Mouse (Mus musculus) embryonic facial prominence, embryonic 10.5 days (tissue): Measurements from ENCODE around the gene Slc25a17. TPM values are rescaled to one million over a fixed set of nuclear protein-coding genes. Genes with fewer than 3 reads are reported as not detected.

Experiments
- DNase-seq: peaks from one replicate; pipeline ENCODE4 v3.0.0-alpha.2; 2017; ENCODE audit warnings: low spot score
- H3K27ac ChIP-seq: fragments of 300-500 bp; sonication (generic); replicated peaks from 2 replicates; pipeline ENCODE4 v1.5.1; 2016; ENCODE audit warnings: mild to moderate bottlenecking
- H3K27me3 ChIP-seq: fragments of 300-500 bp; sonication (generic); replicated peaks from 2 replicates; pipeline ENCODE4 v1.6.1; 2016; ENCODE audit warnings: low read depth, mild to moderate bottlenecking; ENCODE audit not compliant: poor library complexity, severe bottlenecking
- H3K36me3 ChIP-seq: fragments of 300-500 bp; sonication (generic); replicated peaks from 2 replicates; pipeline ENCODE4 v1.6.1; 2016; ENCODE audit warnings: mild to moderate bottlenecking, moderate library complexity
- H3K4me1 ChIP-seq: fragments of 300-500 bp; sonication (generic); 2 replicates; pipeline ENCODE4 v1.6.1; 2016
- H3K4me3 ChIP-seq: fragments of 300-500 bp; sonication (generic); 2 replicates; pipeline ENCODE4 v1.5.1; 2016; ENCODE audit warnings: mild to moderate bottlenecking, moderate library complexity
- H3K9me3 ChIP-seq: fragments of 300-500 bp; sonication (generic); 2 replicates; pipeline ENCODE4 v1.6.1; 2016; ENCODE audit warnings: mild to moderate bottlenecking
- WGBS: fragments of 180-500 bp; shearing (Covaris S2); methylation state at CpG from one replicate; pipeline ENCODE4 v1.1.7; 2016; 5-methylcytosine and 5-hydroxymethylcytosine counted together
- polyA plus RNA-seq: library from polyadenylated mRNA; unstranded; fragments of >200 nt; fragmentation: Nextera tagmentation; extraction: Ambion mirVana; gene quantifications from 2 replicates; pipeline ENCODE4 v1.2.1, GENCODE M21; 2016

The Slc25a17 gene
- polyA plus RNA-seq, 1 experiment from 2014 or later = 94.0 TPM

GRCm38 (mm10) chr15:81311026-81311425 is 49.6 kb downstream of the Slc25a17 start:
- WGBS = 62% methylated on average over 6 of the region's 6 CpGs
- H3K4me3 ChIP-seq = no peak overlapping the region
- H3K27ac ChIP-seq = no peak overlapping the region
- H3K4me1 ChIP-seq = peaks cover 5% of the 10 kb centered on the region; the same call in 1 of the 2 replicates
- H3K27me3 ChIP-seq = no peaks in the 10 kb centered on the region
- H3K9me3 ChIP-seq = no peaks in the 10 kb centered on the region
- peaks cover 10% of the 10 kb centered on the region for H3K36me3 ChIP-seq
- no peak for DNase-seq

GRCm38 (mm10) chr15:81310353-81310752 is 50.3 kb downstream of the Slc25a17 start:
- no peak overlapping the region for H3K4me3 ChIP-seq
- H3K9me3 ChIP-seq = no peaks in the 10 kb centered on the region
- H3K4me1 ChIP-seq = peaks cover 5% of the 10 kb centered on the region; the same call in 1 of the 2 replicates
- no peak overlapping the region for H3K27ac ChIP-seq
- no peak for DNase-seq
- no peaks in the 10 kb centered on the region for H3K27me3 ChIP-seq
- 94% methylated on average over 9 of the region's 9 CpGs for WGBS
- H3K36me3 ChIP-seq = peaks cover 8% of the 10 kb centered on the region; the same call in 1 of the 2 replicates

- no peaks in the 10 kb centered on the region for H3K9me3 ChIP-seq
- 94% methylated on average over 7 of the region's 7 CpGs for WGBS
Measured at GRCm38 (mm10) chr15:81308038-81308437, 52.6 kb downstream of the Slc25a17 start.

GRCm38 (mm10) chr15:81306501-81306900 is 54.1 kb downstream of the Slc25a17 start:
- no peaks in the 10 kb centered on the region for H3K9me3 ChIP-seq
- H3K27ac ChIP-seq = no peak overlapping the region
- H3K4me1 ChIP-seq = peaks cover 5% of the 10 kb centered on the region; the same call in 1 of the 2 replicates
- no peaks in the 10 kb centered on the region for H3K27me3 ChIP-seq
- no peak for DNase-seq
- no peak overlapping the region for H3K4me3 ChIP-seq
- WGBS = 94% methylated on average over 6 of the region's 6 CpGs
- no peaks in the 10 kb centered on the region for H3K36me3 ChIP-seq

More at GRCm38 (mm10) chr15:81308038-81308437, 52.6 kb downstream of the Slc25a17 start:
- DNase-seq = no peak
- no peaks in the 10 kb centered on the region for H3K27me3 ChIP-seq
- H3K36me3 ChIP-seq = peaks cover 2% of the 10 kb centered on the region; the same call in 1 of the 2 replicates
- H3K4me1 ChIP-seq = peaks cover 5% of the 10 kb centered on the region; the same call in 1 of the 2 replicates
- H3K4me3 ChIP-seq = no peak overlapping the region
- no peak overlapping the region for H3K27ac ChIP-seq

- 79% methylated on average over 8 of the region's 8 CpGs for WGBS
Measured at GRCm38 (mm10) chr15:81305035-81305434, 55.6 kb downstream of the Slc25a17 start.

GRCm38 (mm10) chr15:81304006-81304405 is 56.6 kb downstream of the Slc25a17 start:
- Histone ChIP-seq H3K9me3 (no peaks in the 10 kb centered on the region), H3K4me1 (no peaks in the 10 kb centered on the region)
- WGBS = 94% methylated on average over 7 of the region's 7 CpGs

More at GRCm38 (mm10) chr15:81305035-81305434, 55.6 kb downstream of the Slc25a17 start:
- Histone ChIP-seq H3K4me1 (no peaks in the 10 kb centered on the region), H3K27me3 (no peaks in the 10 kb centered on the region), H3K27ac (no peak overlapping the region), H3K36me3 (no peaks in the 10 kb centered on the region), H3K4me3 (no peak overlapping the region), H3K9me3 (no peaks in the 10 kb centered on the region)
- no peak for DNase-seq

GRCm38 (mm10) chr15:81302151-81302808 is 58.3 kb downstream of the Slc25a17 start:
- Histone ChIP-seq H3K4me3 (no peak overlapping the region), H3K27me3 (no peaks in the 10 kb centered on the region), H3K4me1 (no peaks in the 10 kb centered on the region), H3K36me3 (no peaks in the 10 kb centered on the region), H3K9me3 (no peaks in the 10 kb centered on the region), H3K27ac (no peak overlapping the region)
- WGBS = 74% methylated on average over 13 of the region's 13 CpGs
- DNase-seq = no peak

More at GRCm38 (mm10) chr15:81304006-81304405, 56.6 kb downstream of the Slc25a17 start:
- H3K36me3 ChIP-seq = no peaks in the 10 kb centered on the region
- no peak overlapping the region for H3K4me3 ChIP-seq
- no peak for DNase-seq
- H3K27me3 ChIP-seq = no peaks in the 10 kb centered on the region
- no peak overlapping the region for H3K27ac ChIP-seq

GRCm38 (mm10) chr15:81301193-81302070 is 59.2 kb downstream of the Slc25a17 start:
- 75% methylated on average over 16 of the region's 16 CpGs for WGBS
- H3K27ac ChIP-seq = no peak overlapping the region
- H3K4me1 ChIP-seq = no peaks in the 10 kb centered on the region
- H3K27me3 ChIP-seq = no peaks in the 10 kb centered on the region
- no peaks in the 10 kb centered on the region for H3K9me3 ChIP-seq
- no peaks in the 10 kb centered on the region for H3K36me3 ChIP-seq
- no peak overlapping the region for H3K4me3 ChIP-seq
- no peak for DNase-seq

- H3K36me3 ChIP-seq = no peaks in the 10 kb centered on the region
- H3K27ac ChIP-seq = no peak overlapping the region
- 77% methylated on average over 3 of the region's 3 CpGs for WGBS
- no peaks in the 10 kb centered on the region for H3K4me1 ChIP-seq
- H3K9me3 ChIP-seq = no peaks in the 10 kb centered on the region
- no peak for DNase-seq
- H3K27me3 ChIP-seq = no peaks in the 10 kb centered on the region
- no peak overlapping the region for H3K4me3 ChIP-seq
Measured at GRCm38 (mm10) chr15:81300520-81301069, 60.0 kb downstream of the Slc25a17 start.

- 81% methylated on average over 4 of the region's 4 CpGs for WGBS
- no peaks in the 10 kb centered on the region for H3K36me3 ChIP-seq
- H3K9me3 ChIP-seq = no peaks in the 10 kb centered on the region
- H3K27ac ChIP-seq = no peak overlapping the region
- no peaks in the 10 kb centered on the region for H3K4me1 ChIP-seq
- DNase-seq = no peak
- H3K4me3 ChIP-seq = no peak overlapping the region
- no peaks in the 10 kb centered on the region for H3K27me3 ChIP-seq
Measured at GRCm38 (mm10) chr15:81299549-81299948, 61.1 kb downstream of the Slc25a17 start.

GRCm38 (mm10) chr15:81298213-81298612 is 62.4 kb downstream of the Slc25a17 start:
- no peaks in the 10 kb centered on the region for H3K27me3 ChIP-seq
- H3K4me1 ChIP-seq = no peaks in the 10 kb centered on the region
- H3K36me3 ChIP-seq = no peaks in the 10 kb centered on the region
- 89% methylated on average over 6 of the region's 6 CpGs for WGBS
- H3K9me3 ChIP-seq = no peaks in the 10 kb centered on the region
- DNase-seq = no peak
- no peak overlapping the region for H3K4me3 ChIP-seq
- H3K27ac ChIP-seq = no peak overlapping the region

GRCm38 (mm10) chr15:81297543-81297942 is 63.1 kb downstream of the Slc25a17 start:
- WGBS = 86% methylated on average over 3 of the region's 3 CpGs
- Histone ChIP-seq H3K4me1 (no peaks in the 10 kb centered on the region), H3K9me3 (no peaks in the 10 kb centered on the region), H3K36me3 (no peaks in the 10 kb centered on the region), H3K27me3 (no peaks in the 10 kb centered on the region), H3K27ac (no peak overlapping the region), H3K4me3 (no peak overlapping the region)
- DNase-seq = no peak
